Mouse (Mus musculus) left cerebral cortex, postnatal 4 days (tissue): ENCODE results near the gene 9430097D07Rik. TPM values are rescaled to one million over a fixed set of nuclear protein-coding genes. Genes with fewer than 3 reads are reported as not detected.

Experiments
- DNase-seq: peaks from one replicate; pipeline ENCODE4 v3.0.0-alpha.2; 2022
- intact Hi-C: fragments of 180-260 bp; cut with DNase I; formaldehyde crosslinking; loops from one replicate; pipeline ENCODE4 v1.15.1; 2025
- total RNA-seq, 2 experiments: library from RNA; stranded (reverse); gene quantifications; 2 replicates each; pipeline ENCODE4 v1.2.3; 2021

Gene 9430097D07Rik
- total RNA-seq, 2 experiments from 2014 or later: 0.62 to 0.84 TPM

- no peak for DNase-seq
- intact Hi-C loops: no loop called here
These were observed 22.2 kb upstream of the 9430097D07Rik start for GRCm38 (mm10) chr2:32597699-32598098.

- DNase-seq: no peak
- intact Hi-C loops: no loop called here
These were observed 21.8 kb upstream of the 9430097D07Rik start for GRCm38 (mm10) chr2:32597248-32597647.

- peak; percentile 93 for DNase-seq
- intact Hi-C loops: no loop called here
These were observed 21.2 kb upstream of the 9430097D07Rik start for GRCm38 (mm10) chr2:32596725-32597124.

- intact Hi-C loops: no loop called here
- no peak for DNase-seq
These were observed 15.8 kb upstream of the 9430097D07Rik start for GRCm38 (mm10) chr2:32591249-32591648.

GRCm38 (mm10) chr2:32590224-32590623 is 14.7 kb upstream of the 9430097D07Rik start:
- intact Hi-C loops: no loop called here
- DNase-seq: no peak

GRCm38 (mm10) chr2:32589213-32589795 is 13.8 kb upstream of the 9430097D07Rik start:
- intact Hi-C loops: no loop called here
- peak; percentile 89 for DNase-seq

- DNase-seq: no peak
These were observed 12.3 kb upstream of the 9430097D07Rik start for GRCm38 (mm10) chr2:32587731-32588321.

GRCm38 (mm10) chr2:32586871-32587351 is 11.4 kb upstream of the 9430097D07Rik start, which contains the start of gene St6galnac4:
TSS of gene St6galnac4 (plus strand) at chr2:32587095.
- intact Hi-C loops: no loop called here
- DNase-seq: peak; percentile 96

More at GRCm38 (mm10) chr2:32587731-32588321, 12.3 kb upstream of the 9430097D07Rik start:
- intact Hi-C loops: no loop called here

- no peak for DNase-seq
- intact Hi-C loops: no loop called here
These were observed 9.7 kb upstream of the 9430097D07Rik start for GRCm38 (mm10) chr2:32585149-32585714.

GRCm38 (mm10) chr2:32582830-32583799 is 7.6 kb upstream of the 9430097D07Rik start:
- DNase-seq: peak; percentile 80
- intact Hi-C loops: loop anchor here (5.0 kb wide), 1 partner anchor 109 kb away; no protein-coding TSS in a partner anchor

GRCm38 (mm10) chr2:32581450-32582095 is 6.1 kb upstream of the 9430097D07Rik start:
- intact Hi-C loops: loop anchor here (5.0 kb wide), 1 partner anchor 111 kb away; no protein-coding TSS in a partner anchor
- DNase-seq: peak; percentile 53

- no peak for DNase-seq
These were observed 2.9 kb upstream of the 9430097D07Rik start for GRCm38 (mm10) chr2:32578146-32579046.

GRCm38 (mm10) chr2:32576532-32576931 is 1.0 kb upstream of the 9430097D07Rik start:
- no peak for DNase-seq
- intact Hi-C loops: no loop called here

More at GRCm38 (mm10) chr2:32578146-32579046, 2.9 kb upstream of the 9430097D07Rik start:
- intact Hi-C loops: no loop called here

GRCm38 (mm10) chr2:32574901-32575585 is 441 bp downstream of the 9430097D07Rik start:
- DNase-seq: peak; percentile 52
- intact Hi-C loops: no loop called here

- intact Hi-C loops: no loop called here
- DNase-seq: no peak
These were observed 987 bp downstream of the 9430097D07Rik start, which contains the start of gene Pip5kl1 for GRCm38 (mm10) chr2:32574497-32574896. TSS of gene Pip5kl1 (plus strand) at chr2:32574797.

GRCm38 (mm10) chr2:32572196-32572595 is 3.3 kb downstream of the 9430097D07Rik start:
- no peak for DNase-seq
- intact Hi-C loops: no loop called here

GRCm38 (mm10) chr2:32570698-32571494 is 4.6 kb downstream of the 9430097D07Rik start, which contains the start of gene Dpm2:
TSS of gene Dpm2 (plus strand) at chr2:32570858.
- intact Hi-C loops: no loop called here
- peak; percentile 89 for DNase-seq
